Mouse (Mus musculus) forelimb bud, embryonic 11.5 days (tissue): ENCODE data around the gene Birc6.

Experiments
- DNase-seq: peaks from one replicate; pipeline ENCODE4 v3.0.0-alpha.2; 2012; ENCODE audit warnings: low read depth, low spot score

Birc6 gene

DNA sequence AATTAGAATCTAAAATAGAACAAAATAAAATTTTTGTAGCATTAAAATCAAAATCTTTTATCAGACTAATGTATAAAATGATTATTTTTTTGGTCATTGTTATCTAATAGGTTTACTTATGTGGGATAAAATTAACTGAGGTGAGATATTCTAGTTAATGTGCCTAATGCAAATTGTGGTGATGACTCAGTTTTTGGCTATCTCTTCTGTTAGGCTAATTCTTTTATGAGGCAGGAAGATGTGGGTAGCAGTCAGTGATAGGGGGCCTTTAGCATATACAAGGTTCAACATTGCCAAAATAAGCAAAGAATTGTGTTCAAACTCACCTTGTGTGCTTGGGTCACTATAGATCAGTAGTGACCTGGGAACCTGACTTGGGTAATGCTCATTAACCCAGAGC lies 178.5 kb downstream of the Birc6 start:
- DNase-seq: no peak

GRCm38 (mm10) chr17:74707637-74708152 lies 179.6 kb downstream of the Birc6 start:
- DNase-seq: no peak

DNA sequence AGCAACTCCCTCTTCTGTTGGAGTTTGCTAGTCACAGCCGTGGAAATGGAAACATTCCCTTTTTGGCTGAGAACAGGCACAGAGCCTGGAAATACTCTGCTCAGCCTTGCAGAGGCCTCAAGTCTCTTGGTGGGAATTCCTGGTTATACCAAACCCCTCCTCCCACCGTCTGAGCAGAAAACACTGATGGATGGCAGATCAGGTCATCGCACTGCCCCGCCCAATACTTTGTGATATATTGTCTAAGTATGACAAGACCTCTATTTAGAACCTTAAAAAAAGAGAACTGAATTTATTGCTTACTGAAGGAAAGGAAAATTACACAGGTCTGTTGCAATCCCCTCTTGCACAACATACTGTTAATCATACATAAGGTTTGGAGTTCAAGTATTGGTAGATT lies 182.6 kb downstream of the Birc6 start:
- no peak for DNase-seq

GRCm38 (mm10) chr17:74711627-74712026 lies 183.5 kb downstream of the Birc6 start:
- DNase-seq: no peak

- no peak for DNase-seq
Measured at GRCm38 (mm10) chr17:74715128-74715527, 187.0 kb downstream of the Birc6 start.

- no peak for DNase-seq
Measured at GRCm38 (mm10) chr17:74715724-74716123, 187.6 kb downstream of the Birc6 start.

DNA sequence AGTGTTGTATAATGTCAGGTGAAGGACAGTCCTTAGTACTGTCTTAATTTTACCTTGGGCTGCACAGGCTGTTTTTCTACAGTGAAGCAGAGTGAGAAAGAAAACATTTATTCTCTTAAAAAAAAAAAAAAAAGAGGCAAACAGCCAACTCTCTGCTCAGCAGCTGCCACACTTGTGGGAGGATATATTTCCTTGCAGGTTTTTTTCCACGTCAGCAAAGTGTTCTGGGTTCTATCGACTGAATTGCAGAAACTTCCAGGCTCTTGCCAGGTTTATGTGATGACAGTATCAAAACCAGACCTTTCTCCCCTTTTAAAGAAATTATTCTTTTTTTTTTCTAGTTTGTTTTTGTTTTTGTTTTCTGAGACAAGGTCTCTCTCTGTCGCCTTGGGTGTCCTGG lies 188.5 kb downstream of the Birc6 start:
- DNase-seq: no peak

GRCm38 (mm10) chr17:74717091-74717617 lies 189.1 kb downstream of the Birc6 start:
- no peak for DNase-seq

GRCm38 (mm10) chr17:74717618-74718151 lies 189.6 kb downstream of the Birc6 start, which contains the start of gene Ttc27:
Gene Ttc27 (plus strand): TSS chr17:74717732.
- peak; percentile 98 for DNase-seq

- DNase-seq: peak; percentile 5
Measured at GRCm38 (mm10) chr17:74732872-74733271, 204.8 kb downstream of the Birc6 start.

GRCm38 (mm10) chr17:74735392-74735791 lies 207.3 kb downstream of the Birc6 start:
- no peak for DNase-seq

- no peak for DNase-seq
Measured at GRCm38 (mm10) chr17:74749659-74750058, 221.6 kb downstream of the Birc6 start.

DNA sequence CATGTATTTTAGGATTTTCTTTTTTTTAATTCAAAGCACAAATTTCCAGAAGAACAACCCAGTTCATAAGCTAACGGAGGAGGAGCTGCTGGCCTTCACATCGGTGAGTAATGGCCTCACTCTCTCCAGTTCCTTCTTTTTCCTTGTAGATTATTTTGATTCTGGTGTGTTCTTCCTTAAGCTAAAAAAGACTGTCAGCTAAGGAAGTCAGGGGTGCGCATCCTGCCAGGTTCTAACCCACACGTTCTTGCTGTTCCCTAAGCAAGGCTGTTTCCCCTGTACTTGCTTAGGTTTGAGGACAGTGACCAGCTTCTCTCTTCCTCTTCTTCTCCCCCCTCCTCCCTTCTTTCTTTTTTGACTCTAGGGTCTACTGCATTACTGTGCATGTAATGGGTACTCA lies 222.9 kb downstream of the Birc6 start:
- no peak for DNase-seq
